Mouse (Mus musculus) urinary bladder, postnatal 25 days (tissue): ENCODE results near the gene Paqr6.

ENCODE experiments used
- DNase-seq: peaks from one replicate; pipeline ENCODE4 v3.0.0; 2022; ENCODE audit warnings: low spot score

Paqr6 gene

GRCm38 (mm10) chr3:88364337-88364736, at the start of gene Paqr6:
Gene Paqr6, plus strand, starts transcription at chr3:88364584.
- peak; percentile 80 for DNase-seq

- DNase-seq, result peak; percentile 34
These were observed 39.4 kb upstream of the Paqr6 start, which contains the start of gene Glmp for GRCm38 (mm10) chr3:88324951-88325405. Gene Glmp, plus strand, starts transcription at chr3:88325023.

- no peak for DNase-seq
These were observed 35.4 kb upstream of the Paqr6 start for GRCm38 (mm10) chr3:88328956-88329355.

- peak; percentile 37 for DNase-seq
These were observed 33.1 kb upstream of the Paqr6 start for GRCm38 (mm10) chr3:88331282-88331681.

- peak; percentile 49 for DNase-seq
These were observed 30.2 kb upstream of the Paqr6 start for GRCm38 (mm10) chr3:88334029-88334658.

GRCm38 (mm10) chr3:88334902-88335435, 29.4 kb upstream of the Paqr6 start:
- no peak for DNase-seq

- peak; percentile 16 for DNase-seq
These were observed 28.8 kb upstream of the Paqr6 start for GRCm38 (mm10) chr3:88335436-88336053.

GRCm38 (mm10) chr3:88336058-88337013, 28.0 kb upstream of the Paqr6 start, which contains the start of the genes Tmem79 and Smg5:
Gene Tmem79, minus strand, starts transcription at chr3:88336148.
Gene Smg5, plus strand, starts transcription at chr3:88336260.
- DNase-seq, result peak; percentile 94

- no peak for DNase-seq
These were observed 26.9 kb upstream of the Paqr6 start for GRCm38 (mm10) chr3:88337367-88338020.

- DNase-seq, result no peak
These were observed 26.1 kb upstream of the Paqr6 start for GRCm38 (mm10) chr3:88338316-88338715.

- DNase-seq, result no peak
These were observed 25.4 kb upstream of the Paqr6 start for GRCm38 (mm10) chr3:88339006-88339405.

- no peak for DNase-seq
These were observed 13.7 kb upstream of the Paqr6 start for GRCm38 (mm10) chr3:88350732-88351131.

- DNase-seq, result no peak
These were observed 11.5 kb upstream of the Paqr6 start for GRCm38 (mm10) chr3:88352907-88353306.

- no peak for DNase-seq
These were observed 9.8 kb upstream of the Paqr6 start for GRCm38 (mm10) chr3:88354396-88355165.

- DNase-seq, result no peak
These were observed 4.8 kb upstream of the Paqr6 start for GRCm38 (mm10) chr3:88359584-88359983.

GRCm38 (mm10) chr3:88359989-88360388, 4.4 kb upstream of the Paqr6 start:
- DNase-seq, result no peak

GRCm38 (mm10) chr3:88361096-88361495, 3.3 kb upstream of the Paqr6 start:
- DNase-seq, result no peak

GRCm38 (mm10) chr3:88361612-88362313, 2.6 kb upstream of the Paqr6 start:
- DNase-seq, result no peak

GRCm38 (mm10) chr3:88363700-88364099, 684 bp upstream of the Paqr6 start:
- DNase-seq, result no peak

GRCm38 (mm10) chr3:88365705-88366361, 1.4 kb downstream of the Paqr6 start:
- no peak for DNase-seq
